Mouse (Mus musculus) B cell, adult 2 months (primary cell): ENCODE measurements at regions not wholly inside any gene's neighbourhood (a gene's known extent, or its start where the extent isn't known, plus 50 kb on each side); places are given as distances from the start of the nearest gene placed in this dataset.

Experiments
- DNase-seq, 2 experiments: peaks; one replicate each; pipeline ENCODE4 v3.0.0; 2022

GRCm38 (mm10) chr3:100773237-100773636, 52.0 kb upstream of the Vtcn1 start:
- no peak for DNase-seq

GRCm38 (mm10) chr3:100771363-100771762, 53.9 kb upstream of the Vtcn1 start:
- DNase-seq, result peak; percentile 2 to 5

GRCm38 (mm10) chr3:100770841-100771240, 54.4 kb upstream of the Vtcn1 start:
- DNase-seq, result no peak

GRCm38 (mm10) chr3:100769146-100769545, 56.1 kb upstream of the Vtcn1 start:
- DNase-seq, result no peak

GRCm38 (mm10) chr3:100768170-100768624, 57.1 kb upstream of the Vtcn1 start:
- DNase-seq, result no peak

GRCm38 (mm10) chr3:100765323-100765722, 59.9 kb upstream of the Vtcn1 start:
- peak; percentile 19 to 22 for DNase-seq

- DNase-seq, result no peak
These were observed 62.4 kb upstream of the Vtcn1 start for GRCm38 (mm10) chr3:100762895-100763294.

- DNase-seq, result no peak
These were observed 65.9 kb upstream of the Vtcn1 start for GRCm38 (mm10) chr3:100759091-100759941.

GRCm38 (mm10) chr3:100754677-100755076, 69.4 kb upstream of the Man1a2 start:
- no peak for DNase-seq

GRCm38 (mm10) chr3:100751211-100751610, 65.9 kb upstream of the Man1a2 start:
- no peak for DNase-seq

- no peak for DNase-seq
These were observed 63.4 kb upstream of the Man1a2 start for GRCm38 (mm10) chr3:100748727-100749126.

GRCm38 (mm10) chr3:100748309-100748691, 63.0 kb upstream of the Man1a2 start:
- DNase-seq, result no peak

- no peak for DNase-seq
These were observed 62.4 kb upstream of the Man1a2 start for GRCm38 (mm10) chr3:100747421-100748308.

GRCm38 (mm10) chr3:100737660-100738059, 52.4 kb upstream of the Man1a2 start:
- no peak for DNase-seq

- no peak for DNase-seq
These were observed 51.2 kb upstream of the Man1a2 start for GRCm38 (mm10) chr3:100736539-100736938.
